Mouse (Mus musculus): ENCODE results near the gene Srp68.

- TF ChIP-seq CTCF (IDR thresholded peaks at IDR 0.05; ENCODE audit: low read depth), result no peak
- TF ChIP-seq EP300 (IDR thresholded peaks at IDR 0.05; ENCODE audit: low read depth), result no peak
Measured at GRCm38 (mm10) chr11:116297017-116297416, 23.0 kb upstream of the Srp68 start.
